Mouse (Mus musculus) embryonic facial prominence, embryonic 14.5 days (tissue): ENCODE measurements around the gene Robo1. TPM values are rescaled to one million over a fixed set of nuclear protein-coding genes. Genes with fewer than 3 reads are reported as not detected.

Source experiments
- ATAC-seq: fragments of 200-750 bp; cut with Nextera tagmentation; 2 replicates; pipeline ENCODE4 v1.8.0; 2017; ENCODE audit warnings: low read depth, moderate number of reproducible peaks, moderate TSS enrichment
- DNase-seq: peaks from one replicate; pipeline ENCODE4 v3.0.0-alpha.2; 2015; ENCODE audit warnings: low spot score
- H3K27ac ChIP-seq: fragments of 300-500 bp; sonication (generic); replicated peaks from 2 replicates; pipeline ENCODE4 v1.5.1; 2014; ENCODE audit warnings: low read depth, mild to moderate bottlenecking, low read length, moderate library complexity
- H3K27me3 ChIP-seq: fragments of 300-500 bp; sonication (generic); replicated peaks from 2 replicates; pipeline ENCODE4 v1.6.1; 2014; ENCODE audit warnings: low read length; ENCODE audit not compliant: control insufficient read depth, insufficient read depth
- H3K36me3 ChIP-seq: fragments of 300-500 bp; sonication (generic); 2 replicates; pipeline ENCODE4 v1.6.1; 2014; ENCODE audit warnings: low read length, mixed read lengths; ENCODE audit not compliant: control insufficient read depth, insufficient read depth
- H3K4me1 ChIP-seq: fragments of 300-500 bp; sonication (generic); 2 replicates; pipeline ENCODE4 v1.6.1; 2014; ENCODE audit warnings: antibody characterized with exemption, low read length; ENCODE audit not compliant: control insufficient read depth, insufficient read depth
- H3K4me2 ChIP-seq: fragments of 300-500 bp; sonication (generic); 2 replicates; pipeline ENCODE4 v1.6.1; 2014; ENCODE audit warnings: low read depth, mild to moderate bottlenecking, low read length, moderate library complexity, mixed read lengths
- H3K4me3 ChIP-seq: fragments of 300-500 bp; sonication (generic); 2 replicates; pipeline ENCODE4 v1.5.1; 2014; ENCODE audit warnings: low read depth, mild to moderate bottlenecking, low read length
- H3K9ac ChIP-seq: fragments of 300-500 bp; sonication (generic); 2 replicates; pipeline ENCODE4 v1.6.1; 2014; ENCODE audit warnings: low read depth, mild to moderate bottlenecking, low read length, moderate library complexity, mixed read lengths
- H3K9me3 ChIP-seq: fragments of 300-500 bp; sonication (generic); 2 replicates; pipeline ENCODE4 v1.6.1; 2016; ENCODE audit warnings: low read length; ENCODE audit not compliant: control insufficient read depth
- WGBS: fragments of 180-500 bp; shearing (Covaris S2); extraction: QIAGEN DNeasy Blood & Tissue Kit; methylation state at CpG from one replicate; pipeline ENCODE4 v1.1.7; 2014; 5-methylcytosine and 5-hydroxymethylcytosine counted together
- polyA plus RNA-seq: library from polyadenylated mRNA; unstranded; fragments of >200 nt; fragmentation: Nextera tagmentation; extraction: Ambion mirVana; gene quantifications from 2 replicates; pipeline ENCODE4 v1.2.1, GENCODE M21; 2014

Robo1 gene
- polyA plus RNA-seq, 1 experiment from 2014 or later = 32.6 TPM

GRCm38 (mm10) chr16:72356515-72357357 is 48.6 kb downstream of the Robo1 start:
- Histone ChIP-seq H3K4me1 (no peaks in the 10 kb centered on the region), H3K4me2 (no peak overlapping the region), H3K9ac (no peak overlapping the region), H3K27me3 (no peaks in the 10 kb centered on the region; the same call in 1 of the 2 replicates), H3K36me3 (no peaks in the 10 kb centered on the region), H3K9me3 (no peaks in the 10 kb centered on the region), H3K27ac (no peak overlapping the region), H3K4me3 (no peak overlapping the region)
- WGBS = 60% methylated on average over 2 of the region's 2 CpGs
- DNase-seq = peak; percentile 70
- no peak for ATAC-seq

GRCm38 (mm10) chr16:72376896-72377295 is 68.8 kb downstream of the Robo1 start:
- Histone ChIP-seq H3K27ac (no peak overlapping the region), H3K9me3 (no peaks in the 10 kb centered on the region), H3K27me3 (no peaks in the 10 kb centered on the region), H3K4me3 (no peak overlapping the region), H3K36me3 (no peaks in the 10 kb centered on the region), H3K4me2 (no peak overlapping the region), H3K4me1 (no peaks in the 10 kb centered on the region), H3K9ac (no peak overlapping the region)
- 70% methylated on average over 5 of the region's 5 CpGs for WGBS
- DNase-seq = no peak
- no peak for ATAC-seq

- DNase-seq = no peak
- H3K4me2 ChIP-seq = no peak overlapping the region
- H3K36me3 ChIP-seq = no peaks in the 10 kb centered on the region
- no peak overlapping the region for H3K27ac ChIP-seq
- no peak overlapping the region for H3K4me3 ChIP-seq
- no peak for ATAC-seq
- no peak overlapping the region for H3K9ac ChIP-seq
- H3K27me3 ChIP-seq = no peaks in the 10 kb centered on the region
- no peaks in the 10 kb centered on the region for H3K9me3 ChIP-seq
- H3K4me1 ChIP-seq = no peaks in the 10 kb centered on the region
- WGBS = 89% methylated on average over 6 of the region's 6 CpGs
Observed at GRCm38 (mm10) chr16:72381819-72382218, 73.7 kb downstream of the Robo1 start.

GRCm38 (mm10) chr16:72383566-72383965 is 75.5 kb downstream of the Robo1 start:
- WGBS = 76% methylated on average over 1 of the region's 1 CpGs
- Histone ChIP-seq H3K9ac (no peak overlapping the region), H3K4me2 (no peak overlapping the region), H3K27ac (no peak overlapping the region), H3K4me1 (no peaks in the 10 kb centered on the region), H3K27me3 (no peaks in the 10 kb centered on the region), H3K9me3 (no peaks in the 10 kb centered on the region), H3K4me3 (no peak overlapping the region), H3K36me3 (no peaks in the 10 kb centered on the region)
- no peak for DNase-seq
- ATAC-seq = no peak

- Histone ChIP-seq H3K4me2 (no peak overlapping the region), H3K27me3 (no peaks in the 10 kb centered on the region), H3K36me3 (no peaks in the 10 kb centered on the region), H3K4me3 (no peak overlapping the region), H3K9me3 (no peaks in the 10 kb centered on the region), H3K9ac (no peak overlapping the region), H3K27ac (no peak overlapping the region), H3K4me1 (no peaks in the 10 kb centered on the region)
- 83% methylated on average over 3 of the region's 3 CpGs for WGBS
- ATAC-seq (no peak), DNase-seq (no peak)
Observed at GRCm38 (mm10) chr16:72393512-72393911, 85.4 kb downstream of the Robo1 start.

- 48% methylated on average over 5 of the region's 5 CpGs for WGBS
- Histone ChIP-seq H3K9me3 (no peaks in the 10 kb centered on the region), H3K9ac (no peak overlapping the region), H3K4me3 (no peak overlapping the region), H3K36me3 (no peaks in the 10 kb centered on the region), H3K4me1 (no peaks in the 10 kb centered on the region), H3K27me3 (no peaks in the 10 kb centered on the region), H3K27ac (no peak overlapping the region), H3K4me2 (no peak overlapping the region)
- ATAC-seq (no peak), DNase-seq (no peak)
Observed at GRCm38 (mm10) chr16:72398811-72399210, 90.7 kb downstream of the Robo1 start.

GRCm38 (mm10) chr16:72402381-72402780 is 94.3 kb downstream of the Robo1 start:
- 15% methylated on average over 9 of the region's 9 CpGs for WGBS
- Histone ChIP-seq H3K4me2 (peak overlapping the region; percentile 29), H3K4me3 (no peak overlapping the region), H3K9ac (no peak overlapping the region), H3K27ac (no peak overlapping the region), H3K27me3 (no peaks in the 10 kb centered on the region), H3K4me1 (no peaks in the 10 kb centered on the region), H3K36me3 (no peaks in the 10 kb centered on the region), H3K9me3 (no peaks in the 10 kb centered on the region)
- DNase-seq (peak; percentile 62), ATAC-seq (peak; percentile 37; the same call in 1 of the 2 replicates)

GRCm38 (mm10) chr16:72409820-72410219 is 101.7 kb downstream of the Robo1 start:
- DNase-seq = peak; percentile 27
- 18% methylated on average over 1 of the region's 1 CpGs for WGBS
- Histone ChIP-seq H3K4me2 (no peak overlapping the region), H3K9me3 (no peaks in the 10 kb centered on the region), H3K4me3 (no peak overlapping the region), H3K27me3 (no peaks in the 10 kb centered on the region), H3K9ac (no peak overlapping the region), H3K36me3 (no peaks in the 10 kb centered on the region), H3K27ac (no peak overlapping the region), H3K4me1 (peaks cover 6% of the 10 kb centered on the region; the same call in 1 of the 2 replicates)
- ATAC-seq = no peak
